Comparison of ENCODE assay signal across 15 mouse cellular contexts in genomic region chr10:80382641-80383365, GRCm38 (mm10). TPM values are rescaled to one million over a fixed set of nuclear protein-coding genes. Genes with fewer than 3 reads are reported as not detected.
A peak's percentile ranks its signal among the peaks of the same experiment; 100 is the strongest.
DNase-seq lines count a peak whose midpoint lies in the region; ATAC-seq and TF ChIP-seq lines count a peak whose summit lies in the region.
"Had no signal": no experiment of that assay in that cellular context is flagged by ENCODE, and none has a peak within 500 bp of the region (broad histone marks: within the 10 kb centered on the region; RNA-seq: fewer than 3 reads in every experiment).

No protein-coding gene starts in this region.

- ATAC-seq in lung, embryonic 14.5 days (ENCODE audit: insufficient read depth), result no peak
- no peak for ATAC-seq in forebrain, embryonic 13.5 days
- ATAC-seq in hindbrain, embryonic 14.5 days (ENCODE audit: low FRiP score), result no peak
- no peak for ATAC-seq in midbrain, postnatal 0 days (ENCODE audit: low FRiP score)
- ATAC-seq: liver, embryonic 12.5 days had no signal

- 0 out of 2 replicates have a peak overlapping the region, but pooled peaks have one; percentile 6 for H3K9ac ChIP-seq in lung, embryonic 14.5 days
- H3K9ac ChIP-seq in forebrain, embryonic 13.5 days, result peak overlapping the region; percentile 100
- H3K9ac ChIP-seq in hindbrain, embryonic 14.5 days, result peak overlapping the region; percentile 99; the same call in 1 of the 2 replicates
- no peak overlapping the region for H3K9ac ChIP-seq in midbrain, postnatal 0 days (replicated peaks; ENCODE audit: low read length, poor library complexity, severe bottlenecking)

- no peak for TF ChIP-seq CTCF in lung, embryonic 14.5 days (IDR thresholded peaks at IDR 0.05; ENCODE audit: low read depth)
- no peak for TF ChIP-seq CTCF in midbrain, postnatal 0 days (IDR thresholded peaks at IDR 0.05)

- peaks cover 63% of the 10 kb centered on the region for H3K36me3 ChIP-seq in lung, embryonic 14.5 days (ENCODE audit: insufficient read depth)
- peaks cover 61% of the 10 kb centered on the region for H3K36me3 ChIP-seq in forebrain, embryonic 13.5 days (ENCODE audit: poor library complexity, severe bottlenecking)
- peaks cover 56% of the 10 kb centered on the region for H3K36me3 ChIP-seq in hindbrain, embryonic 14.5 days (replicated peaks; ENCODE audit: control insufficient read depth, insufficient read depth)
- H3K36me3 ChIP-seq in midbrain, postnatal 0 days (ENCODE audit: insufficient read depth, low read length), result peaks cover 31% of the 10 kb centered on the region

- H3K9me3 ChIP-seq in lung, embryonic 14.5 days (ENCODE audit: low read depth, low read length), result no peaks in the 10 kb centered on the region
- H3K9me3 ChIP-seq in forebrain, embryonic 13.5 days (replicated peaks), result no peaks in the 10 kb centered on the region
- no peaks in the 10 kb centered on the region for H3K9me3 ChIP-seq in hindbrain, embryonic 14.5 days (ENCODE audit: control insufficient read depth, low read length)
- H3K9me3 ChIP-seq in midbrain, postnatal 0 days (ENCODE audit: low read length), result no peaks in the 10 kb centered on the region
- H3K9me3 ChIP-seq: embryonic facial prominence, embryonic 12.5 days; heart, embryonic 13.5 days; liver, embryonic 12.5 days had no signal

- DNase-seq in lung, embryonic 14.5 days, result no peak
- DNase-seq in lung, adult 18-20 months, result no peak
- DNase-seq in hindbrain, embryonic 14.5 days (ENCODE audit: low spot score), result no peak
- no peak for DNase-seq in midbrain, postnatal 0 days (ENCODE audit: low spot score)
- no peak for DNase-seq in spleen, postnatal 4 days (ENCODE audit: low spot score in 2 of 2)
- DNase-seq in right cerebral cortex, adult 18-20 months, result no peak
- no peak for DNase-seq in layer of hippocampus, adult 8-10 months (ENCODE audit: low spot score in 2 of 2)
- DNase-seq: gastrocnemius, postnatal 25 days; kidney, postnatal 14 days; right cerebral cortex, postnatal 14 days; thymus, postnatal 14 days had no signal

- no peak overlapping the region for H3K27ac ChIP-seq in lung, embryonic 14.5 days (ENCODE audit: low read depth)
- H3K27ac ChIP-seq in forebrain, embryonic 13.5 days, result no peak overlapping the region
- H3K27ac ChIP-seq in hindbrain, embryonic 14.5 days, result no peak overlapping the region
- no peak overlapping the region for H3K27ac ChIP-seq in midbrain, postnatal 0 days (ENCODE audit: low read depth, low read length)
- H3K27ac ChIP-seq: embryonic facial prominence, embryonic 12.5 days; heart, embryonic 13.5 days had no signal

- H3K4me3 ChIP-seq in lung, embryonic 14.5 days (ENCODE audit: low read depth, low read length), result no peak overlapping the region
- peak overlapping the region; percentile 99 for H3K4me3 ChIP-seq in forebrain, embryonic 13.5 days
- peak overlapping the region; percentile 98 for H3K4me3 ChIP-seq in hindbrain, embryonic 14.5 days (replicated peaks; ENCODE audit: low read length)
- H3K4me3 ChIP-seq in midbrain, postnatal 0 days (ENCODE audit: low read depth, low read length), result peak overlapping the region; percentile 59; the same call in 1 of the 2 replicates
- H3K4me3 ChIP-seq: embryonic facial prominence, embryonic 12.5 days; heart, embryonic 13.5 days; liver, embryonic 12.5 days had no signal

- no peak overlapping the region for H3K4me2 ChIP-seq in lung, embryonic 14.5 days
- peak overlapping the region; percentile 97 for H3K4me2 ChIP-seq in forebrain, embryonic 13.5 days
- H3K4me2 ChIP-seq in hindbrain, embryonic 14.5 days (replicated peaks), result peak overlapping the region; percentile 96
- peak overlapping the region; percentile 94 for H3K4me2 ChIP-seq in midbrain, postnatal 0 days (ENCODE audit: low read depth, low read length, poor library complexity, severe bottlenecking)

- H3K27me3 ChIP-seq in lung, embryonic 14.5 days (ENCODE audit: insufficient read depth, low read length), result no peaks in the 10 kb centered on the region
- no peaks in the 10 kb centered on the region for H3K27me3 ChIP-seq in forebrain, embryonic 13.5 days
- no peaks in the 10 kb centered on the region for H3K27me3 ChIP-seq in hindbrain, embryonic 14.5 days (ENCODE audit: control insufficient read depth, insufficient read depth, low read length)
- no peaks in the 10 kb centered on the region for H3K27me3 ChIP-seq in midbrain, postnatal 0 days (ENCODE audit: insufficient read depth, low read length)
- H3K27me3 ChIP-seq: embryonic facial prominence, embryonic 12.5 days; heart, embryonic 13.5 days had no signal

- 78% methylated on average over 7 of the region's 7 CpGs for WGBS in lung, embryonic 14.5 days
- WGBS in forebrain, embryonic 13.5 days, result 90% methylated on average over 7 of the region's 7 CpGs
- WGBS in hindbrain, embryonic 14.5 days, result 79% methylated on average over 7 of the region's 7 CpGs
- WGBS in midbrain, postnatal 0 days, result 72% methylated on average over 7 of the region's 7 CpGs

- H3K4me1 ChIP-seq in lung, embryonic 14.5 days (ENCODE audit: insufficient read depth), result peaks cover 14% of the 10 kb centered on the region; the same call in 1 of the 2 replicates
- peaks cover 28% of the 10 kb centered on the region for H3K4me1 ChIP-seq in forebrain, embryonic 13.5 days
- peaks cover 24% of the 10 kb centered on the region for H3K4me1 ChIP-seq in hindbrain, embryonic 14.5 days (replicated peaks; ENCODE audit: control insufficient read depth, insufficient read depth, low read length)
- H3K4me1 ChIP-seq in midbrain, postnatal 0 days (ENCODE audit: insufficient read depth, low read length), result peaks cover 10% of the 10 kb centered on the region; the same call in 1 of the 2 replicates

RNA-seq across cellular contexts. Expression of gene Mex3d, which starts 4.7 kb away (rescaled TPM):
- polyA plus RNA-seq in lung, embryonic 14.5 days (2014; fragmentation: Nextera tagmentation; extraction: Ambion mirVana), result 7.4 and 8.6 TPM in 2 replicates
- 15.5 and 16.6 TPM in 2 replicates for polyA plus RNA-seq in forebrain, embryonic 13.5 days (2015; fragmentation: Nextera tagmentation; extraction: Ambion mirVana)
- 12.3 and 13.3 TPM in 2 replicates for polyA plus RNA-seq in hindbrain, embryonic 14.5 days (2014; fragmentation: Nextera tagmentation; extraction: Ambion mirVana)
- total RNA-seq in midbrain, postnatal 0 days (2014; rRNA removed), result 118 and 147 TPM in 2 replicates
- polyA plus RNA-seq in midbrain, postnatal 0 days (2015; fragmentation: Nextera tagmentation; extraction: Ambion mirVana), result 12.5 and 13.9 TPM in 2 replicates
- 10 to 100 TPM; 17.0 to 19.6 (median 18.3) TPM for total RNA-seq in layer of hippocampus, adult 8-10 months (2022)

RNA-seq across cellular contexts. Expression of gene Mbd3, which starts 16.5 kb away (rescaled TPM):
- 224 and 268 TPM in 2 replicates for polyA plus RNA-seq in lung, embryonic 14.5 days (2014; fragmentation: Nextera tagmentation; extraction: Ambion mirVana)
- polyA plus RNA-seq in forebrain, embryonic 13.5 days (2015; fragmentation: Nextera tagmentation; extraction: Ambion mirVana), result 304 and 319 TPM in 2 replicates
- 152 and 161 TPM in 2 replicates for polyA plus RNA-seq in hindbrain, embryonic 14.5 days (2014; fragmentation: Nextera tagmentation; extraction: Ambion mirVana)
- total RNA-seq in midbrain, postnatal 0 days (2014; rRNA removed), result 30.4 and 47.0 TPM in 2 replicates
- 154 and 157 TPM in 2 replicates for polyA plus RNA-seq in midbrain, postnatal 0 days (2015; fragmentation: Nextera tagmentation; extraction: Ambion mirVana)
- total RNA-seq in layer of hippocampus, adult 8-10 months (2022), result 100 to 1,000 TPM; 149 to 154 (median 150) TPM

RNA-seq across cellular contexts. Expression of gene Uqcr11, which starts 23.8 kb away (rescaled TPM):
- 663 and 669 TPM in 2 replicates for polyA plus RNA-seq in lung, embryonic 14.5 days (2014; fragmentation: Nextera tagmentation; extraction: Ambion mirVana)
- polyA plus RNA-seq in forebrain, embryonic 13.5 days (2015; fragmentation: Nextera tagmentation; extraction: Ambion mirVana), result 593 and 623 TPM in 2 replicates
- 675 and 804 TPM in 2 replicates for polyA plus RNA-seq in hindbrain, embryonic 14.5 days (2014; fragmentation: Nextera tagmentation; extraction: Ambion mirVana)
- total RNA-seq in midbrain, postnatal 0 days (2014; rRNA removed), result 295 and 379 TPM in 2 replicates
- polyA plus RNA-seq in midbrain, postnatal 0 days (2015; fragmentation: Nextera tagmentation; extraction: Ambion mirVana), result 638 and 795 TPM in 2 replicates
- 100 to 1,000 TPM; 320 to 446 (median 390) TPM for total RNA-seq in layer of hippocampus, adult 8-10 months (2022)

RNA-seq across cellular contexts. Expression of gene Plk5, which starts 26.5 kb away (rescaled TPM):
- 0.61 and 0.77 TPM in 2 replicates for polyA plus RNA-seq in lung, embryonic 14.5 days (2014; fragmentation: Nextera tagmentation; extraction: Ambion mirVana)
- polyA plus RNA-seq in forebrain, embryonic 13.5 days (2015; fragmentation: Nextera tagmentation; extraction: Ambion mirVana), result 0.40 and 0.64 TPM in 2 replicates
- polyA plus RNA-seq in hindbrain, embryonic 14.5 days (2014; fragmentation: Nextera tagmentation; extraction: Ambion mirVana), result 3.6 and 4.1 TPM in 2 replicates
- 17.5 and 23.1 TPM in 2 replicates for total RNA-seq in midbrain, postnatal 0 days (2014; rRNA removed)
- polyA plus RNA-seq in midbrain, postnatal 0 days (2015; fragmentation: Nextera tagmentation; extraction: Ambion mirVana), result 12.5 and 12.8 TPM in 2 replicates
- 10 to 100 TPM; 18.0 to 36.4 (median 30.4) TPM for total RNA-seq in layer of hippocampus, adult 8-10 months (2022)
- polyA plus RNA-seq: heart, embryonic 13.5 days had no signal

RNA-seq across cellular contexts. Expression of gene Adamtsl5, which starts 34.6 kb away (rescaled TPM):
- polyA plus RNA-seq in lung, embryonic 14.5 days (2014; fragmentation: Nextera tagmentation; extraction: Ambion mirVana), result 0.68 and 1.2 TPM in 2 replicates
- polyA plus RNA-seq in forebrain, embryonic 13.5 days (2015; fragmentation: Nextera tagmentation; extraction: Ambion mirVana), result 0.18 and 0.21 TPM in 2 replicates
- polyA plus RNA-seq in hindbrain, embryonic 14.5 days (2014; fragmentation: Nextera tagmentation; extraction: Ambion mirVana), result 0.84 and 0.90 TPM in 2 replicates
- 0.71 and 0.77 TPM in 2 replicates for total RNA-seq in midbrain, postnatal 0 days (2014; rRNA removed)
- 0.62 and 0.71 TPM in 2 replicates for polyA plus RNA-seq in midbrain, postnatal 0 days (2015; fragmentation: Nextera tagmentation; extraction: Ambion mirVana)
- 1 to 10 TPM; 5.8 to 7.4 (median 6.7) TPM for total RNA-seq in layer of hippocampus, adult 8-10 months (2022)
